Mouse (Mus musculus): ENCODE measurements around the gene Thsd4.

Gene Thsd4

DNA sequence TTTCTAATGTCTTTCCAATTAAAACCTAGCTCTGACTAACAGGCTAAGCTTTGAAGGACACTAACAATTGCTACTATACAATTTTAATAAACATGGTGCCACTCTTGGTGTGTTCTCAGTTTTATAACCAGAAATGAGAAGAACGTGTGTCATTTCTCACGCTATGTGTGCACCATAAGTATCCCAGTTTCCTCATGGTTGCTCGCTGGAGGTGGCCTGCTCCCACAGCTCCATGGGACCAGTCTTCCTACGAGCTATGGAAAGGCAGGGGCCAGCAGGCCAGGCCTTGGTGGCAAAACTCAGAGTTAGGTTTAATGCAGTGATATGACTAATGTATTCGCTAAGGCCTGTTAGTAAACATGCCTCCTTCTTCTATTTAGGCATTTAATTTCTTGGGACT, 468.7 kb downstream of the Thsd4 start:
- DNase-seq: no peak

DNA sequence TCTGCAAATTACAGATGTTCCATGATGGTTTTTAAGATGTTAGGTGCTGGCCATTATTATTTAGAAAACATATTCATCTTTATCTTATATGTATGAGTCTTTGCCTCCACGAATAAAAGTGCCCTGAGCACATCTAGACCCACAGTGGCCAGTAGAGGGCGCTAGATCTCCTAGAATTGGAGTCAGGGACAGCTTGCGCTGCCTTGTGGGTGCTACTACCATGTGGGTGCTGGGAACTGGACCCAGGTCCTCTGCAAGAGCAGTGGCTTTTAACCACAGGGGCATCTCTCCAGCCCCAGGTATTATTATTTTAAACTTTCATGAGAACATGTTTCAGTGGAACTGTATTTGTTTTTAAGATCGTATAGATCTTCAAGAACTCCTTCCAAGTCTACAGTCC, 469.4 kb downstream of the Thsd4 start:
- no peak for DNase-seq

DNA sequence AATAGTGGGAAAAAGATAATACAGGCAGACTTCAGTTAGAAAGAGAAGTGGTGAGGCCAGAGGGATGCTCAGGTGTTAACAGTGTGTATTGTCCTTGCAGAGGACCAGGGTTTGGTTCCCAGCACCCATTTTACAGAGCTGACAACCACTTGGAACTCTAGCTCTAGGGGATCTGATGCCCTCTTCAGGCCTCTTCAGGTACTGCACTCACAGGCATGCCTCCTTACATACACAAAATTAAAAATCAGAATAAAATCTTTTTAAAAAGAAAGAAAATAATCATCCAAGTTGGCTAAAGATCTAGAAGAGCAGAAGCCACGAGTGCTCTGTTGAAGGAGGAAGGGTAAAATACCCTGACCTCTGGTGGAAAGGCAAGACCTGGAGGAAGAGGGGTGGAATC, 478.7 kb downstream of the Thsd4 start:
- no peak for DNase-seq

DNA sequence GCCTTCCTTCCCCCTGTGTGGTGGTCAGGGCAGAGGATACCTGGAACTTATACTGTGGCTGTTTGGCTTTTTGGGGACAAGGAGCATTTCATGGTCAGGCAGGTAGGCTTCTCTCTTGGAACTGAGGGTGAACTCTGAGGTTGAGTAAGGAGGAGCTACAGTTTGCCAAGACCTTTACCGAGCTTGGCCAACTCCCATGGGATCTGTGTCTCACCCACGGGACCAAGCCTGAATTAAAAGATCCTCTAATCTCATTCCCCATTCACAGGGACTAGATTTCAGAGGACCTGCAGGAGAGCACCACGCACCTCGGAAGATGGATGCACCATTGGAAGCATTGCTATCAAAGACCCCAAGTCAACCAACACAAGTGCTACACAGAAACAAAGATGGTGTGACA, 487.0 kb downstream of the Thsd4 start:
- DNase-seq: no peak

DNA sequence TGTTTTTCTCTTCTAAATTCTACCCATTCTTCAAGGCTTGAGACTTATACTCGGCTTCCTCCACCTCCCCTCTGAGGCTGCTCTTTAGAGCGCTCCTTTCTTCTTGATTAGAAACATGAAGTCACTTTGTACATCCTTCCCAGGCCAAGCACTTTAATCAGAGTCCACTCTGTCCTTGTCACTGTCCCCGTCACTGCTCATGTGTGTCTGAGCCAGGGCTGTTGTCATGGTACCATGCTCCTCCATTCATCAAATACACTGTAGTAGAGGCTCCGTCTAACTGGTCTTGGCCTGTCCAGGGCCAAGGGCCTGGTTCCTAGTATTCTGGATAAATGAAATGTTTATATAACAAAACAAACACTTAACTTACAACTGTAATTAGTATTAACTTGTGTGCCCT, 494.6 kb downstream of the Thsd4 start:
- DNase-seq: no peak

DNA sequence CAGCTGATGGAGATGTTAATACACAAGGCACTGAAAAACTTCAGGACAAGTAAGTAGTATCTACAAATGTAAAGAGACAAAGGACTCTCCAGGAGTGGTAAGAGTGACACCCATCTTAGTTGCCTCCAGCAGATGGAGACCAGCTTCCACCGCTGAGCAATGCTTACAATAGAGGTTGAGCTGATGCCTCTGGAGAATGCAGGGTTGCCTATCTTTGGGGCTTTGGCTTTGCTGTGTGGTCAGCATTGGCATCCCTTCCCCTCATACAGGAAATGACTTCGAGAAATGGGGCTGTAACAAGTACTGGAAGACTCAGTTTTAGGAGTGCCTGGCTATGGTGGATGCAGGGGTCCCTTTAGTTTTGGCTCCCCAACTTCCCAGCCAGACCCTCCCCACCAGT, 495.1 kb downstream of the Thsd4 start:
- no peak for DNase-seq

DNA sequence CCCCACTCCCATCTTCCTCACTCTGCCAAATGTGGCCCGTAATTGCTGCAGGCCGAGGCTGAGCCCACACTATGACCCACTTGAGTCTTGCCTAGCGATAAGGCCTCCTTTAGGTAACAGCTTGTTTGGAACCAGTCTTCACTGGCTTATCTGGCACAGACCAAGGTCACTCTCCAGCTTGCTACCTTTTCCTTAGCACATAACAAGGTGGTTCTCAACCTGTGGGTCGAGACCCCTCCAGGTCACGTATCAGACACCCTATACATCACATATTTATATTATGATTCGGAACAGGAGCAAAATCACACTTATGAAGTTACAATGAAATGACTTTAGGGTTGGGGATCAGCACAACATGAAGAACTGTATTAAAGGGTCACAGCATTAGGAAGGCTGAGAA, 495.9 kb downstream of the Thsd4 start:
- DNase-seq: no peak

DNA sequence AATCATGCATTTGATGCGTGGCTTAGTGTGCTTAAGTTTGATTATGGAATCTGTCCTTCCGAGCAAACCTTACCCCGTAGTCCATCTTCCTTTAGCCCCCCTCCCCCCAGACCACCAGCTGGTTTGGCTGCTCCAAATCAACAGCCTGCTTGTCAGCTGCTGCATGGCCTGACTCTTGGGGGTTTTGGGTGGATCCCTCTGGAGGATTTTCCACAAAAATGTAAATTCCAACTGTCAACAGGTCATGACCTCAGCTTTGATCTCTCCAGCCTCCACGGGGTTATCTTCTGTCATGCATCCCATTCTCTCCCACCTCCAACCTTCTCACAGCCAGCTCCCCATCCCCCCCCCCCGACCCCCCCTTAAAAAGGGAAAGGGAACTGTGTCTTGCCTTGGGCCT, 496.9 kb downstream of the Thsd4 start:
- DNase-seq: no peak

DNA sequence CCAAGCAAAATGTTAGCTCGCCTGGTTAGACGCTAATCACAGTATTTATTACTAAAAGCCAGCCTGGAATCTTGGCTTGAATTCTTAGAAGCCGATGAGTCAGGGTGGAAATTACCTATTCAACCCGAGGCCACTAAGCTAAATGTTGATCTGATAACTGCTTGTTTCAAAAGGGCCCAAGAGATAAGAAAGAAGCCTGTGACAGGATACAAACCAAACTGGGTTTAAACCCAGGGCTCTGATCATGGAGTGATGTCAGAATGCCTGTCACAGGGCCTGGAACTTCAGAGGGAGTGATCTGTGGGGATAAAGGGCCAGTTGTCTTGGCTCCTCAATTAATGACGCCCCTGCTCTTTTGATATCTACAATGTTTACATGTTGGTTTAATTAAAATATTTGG, 497.3 kb downstream of the Thsd4 start:
- no peak for DNase-seq

DNA sequence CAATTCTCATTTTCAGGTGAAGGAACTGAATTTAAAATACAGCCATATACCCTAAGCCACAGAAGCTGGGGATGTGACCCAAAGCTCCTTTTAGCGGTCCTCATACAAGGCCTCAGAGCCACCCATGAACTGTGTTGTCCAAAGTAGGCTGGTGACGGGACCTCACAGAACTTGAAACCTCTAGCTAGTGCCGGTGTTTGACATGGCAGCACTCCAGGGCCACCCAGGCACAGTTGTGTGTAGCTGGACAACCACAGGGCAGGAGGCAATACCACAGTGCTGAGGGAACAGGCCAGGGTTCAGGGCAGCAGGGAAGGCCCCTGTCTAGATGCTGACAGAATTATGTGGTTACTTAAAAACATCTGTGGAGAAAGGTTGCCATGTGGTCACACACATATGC, 499.5 kb downstream of the Thsd4 start:
- DNase-seq: no peak

DNA sequence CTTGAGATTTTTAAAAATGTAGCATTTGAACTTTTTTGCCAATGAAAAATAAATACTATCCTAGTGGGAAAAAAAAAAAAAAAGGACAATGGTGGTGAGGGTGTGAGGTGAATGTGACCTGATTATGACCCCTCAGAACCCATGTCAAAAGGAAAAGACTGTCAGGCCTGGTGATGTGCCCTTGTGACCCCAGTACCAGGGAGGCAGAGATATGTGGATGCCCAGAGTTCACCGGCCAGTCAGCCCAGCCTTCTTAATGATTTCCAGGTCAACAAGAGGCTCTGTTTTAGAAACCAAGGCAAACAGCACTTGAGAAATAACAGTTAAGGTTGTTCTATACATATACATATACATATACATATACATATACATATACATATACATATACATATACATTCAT, 501.4 kb downstream of the Thsd4 start:
- no peak for DNase-seq

DNA sequence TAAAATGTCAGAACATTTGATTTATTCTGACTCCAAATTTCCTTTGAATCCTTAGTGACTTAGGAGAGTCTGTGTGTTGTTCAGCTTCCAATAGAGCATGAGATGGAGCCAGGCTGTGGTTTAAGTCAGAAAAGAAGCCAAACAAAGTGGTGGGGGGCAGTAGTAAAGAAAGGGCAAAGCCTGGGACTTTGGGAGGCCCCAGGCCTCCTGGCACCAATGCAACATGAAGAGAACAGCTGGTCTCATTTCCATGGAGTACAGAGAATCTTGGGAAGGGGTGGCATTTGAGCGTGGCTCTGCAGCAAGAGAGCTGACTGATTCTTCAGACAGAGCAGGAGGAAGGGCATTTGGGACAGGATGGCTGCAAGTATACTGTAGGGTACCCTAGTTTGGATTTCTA, 511.6 kb downstream of the Thsd4 start:
- no peak for DNase-seq

DNA sequence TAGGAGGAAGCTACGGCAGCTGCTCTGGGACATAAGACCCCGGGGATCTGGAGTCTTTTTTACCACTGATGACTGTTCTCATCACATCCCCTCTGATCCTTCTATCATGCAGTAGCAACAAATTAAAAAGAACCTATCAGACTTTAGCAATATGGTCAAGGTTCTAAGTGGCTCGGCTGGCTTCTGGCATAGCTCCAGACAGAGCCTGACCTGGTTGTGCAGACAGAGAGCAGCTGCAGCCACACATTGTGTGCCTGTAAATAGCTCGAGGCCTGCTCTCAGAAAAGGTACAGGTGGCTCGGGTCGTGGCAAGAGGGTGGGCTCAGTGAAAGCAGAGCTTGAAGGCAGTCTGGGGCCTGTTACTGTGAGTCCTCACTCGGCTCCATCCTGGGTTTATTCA, 512.9 kb downstream of the Thsd4 start:
- no peak for DNase-seq

DNA sequence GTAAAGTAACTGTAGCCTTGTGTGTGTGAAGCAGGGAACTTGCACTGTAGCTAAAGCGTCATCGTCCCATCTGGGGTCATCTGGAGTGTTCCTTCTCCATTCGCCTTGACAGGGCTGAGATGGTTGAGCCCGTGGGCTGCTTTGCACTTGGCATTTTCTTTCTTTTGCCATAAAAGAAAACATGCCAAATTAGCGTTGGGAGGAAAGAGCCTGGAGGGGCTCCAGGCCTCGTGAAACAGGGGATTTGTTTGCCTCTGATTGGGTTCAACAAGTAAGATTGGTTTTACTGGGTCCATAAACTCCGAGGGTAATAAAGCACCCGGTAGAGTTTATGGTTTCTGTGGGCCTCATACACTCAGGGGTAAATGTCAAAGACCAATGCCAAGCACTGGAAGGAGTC, 519.5 kb downstream of the Thsd4 start:
- no peak for DNase-seq

DNA sequence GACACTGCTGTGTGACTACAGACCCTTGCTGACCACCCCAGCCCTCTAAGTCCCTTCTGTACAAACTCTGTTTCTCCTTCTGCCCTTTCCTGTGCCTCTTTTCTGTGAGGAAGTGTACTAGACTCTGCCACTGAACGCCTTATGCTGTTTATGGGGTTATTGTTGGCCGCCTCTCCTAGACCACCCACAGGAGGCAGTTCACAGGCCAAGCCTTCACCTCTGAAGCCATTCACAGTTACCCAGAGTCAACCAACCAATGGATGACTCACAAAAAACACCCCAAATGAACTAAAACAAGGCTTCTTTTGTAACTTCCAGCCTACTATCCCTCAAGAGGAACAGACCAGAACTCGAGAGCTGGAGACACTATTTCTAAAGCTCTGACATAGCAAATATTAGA, 520.4 kb downstream of the Thsd4 start:
- DNase-seq: no peak

DNA sequence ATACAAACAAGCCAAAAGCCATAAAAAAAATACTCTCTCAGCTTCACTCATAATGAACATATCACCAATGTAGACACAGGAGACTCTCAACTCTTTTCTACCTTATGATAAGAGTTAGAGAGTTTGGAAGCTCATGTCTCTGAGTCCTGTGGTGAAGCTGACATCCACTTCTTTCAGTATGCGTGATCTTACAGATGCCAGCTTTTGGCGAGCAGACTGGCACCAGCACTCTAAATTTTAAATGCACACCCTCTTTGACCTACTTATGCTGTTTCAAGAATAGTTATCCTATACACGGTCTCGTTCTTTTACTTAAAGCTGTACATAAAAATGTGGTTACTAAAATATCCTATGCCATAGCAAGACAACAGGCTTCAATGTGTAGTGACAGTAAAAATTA, 524.1 kb downstream of the Thsd4 start:
- no peak for DNase-seq

DNA sequence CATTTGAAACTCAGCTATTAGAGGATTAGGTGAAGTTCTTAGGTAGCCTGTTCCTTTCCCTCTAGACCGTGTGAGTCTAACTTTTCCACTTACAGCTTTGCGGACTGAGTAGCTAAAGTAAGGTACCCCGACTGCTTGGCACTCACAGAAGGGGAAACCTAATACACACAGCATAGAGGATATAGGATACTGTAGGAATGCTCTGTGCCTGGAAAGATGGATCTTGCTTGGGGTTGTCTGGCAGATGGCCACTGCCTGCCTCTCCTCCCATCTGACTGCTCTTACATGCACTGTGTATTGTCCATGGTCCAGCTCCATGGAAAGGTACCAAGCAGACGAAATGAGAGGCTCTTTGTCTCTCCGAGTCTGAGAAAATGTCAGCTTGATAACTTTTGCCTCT, 530.4 kb downstream of the Thsd4 start:
- DNase-seq: no peak

DNA sequence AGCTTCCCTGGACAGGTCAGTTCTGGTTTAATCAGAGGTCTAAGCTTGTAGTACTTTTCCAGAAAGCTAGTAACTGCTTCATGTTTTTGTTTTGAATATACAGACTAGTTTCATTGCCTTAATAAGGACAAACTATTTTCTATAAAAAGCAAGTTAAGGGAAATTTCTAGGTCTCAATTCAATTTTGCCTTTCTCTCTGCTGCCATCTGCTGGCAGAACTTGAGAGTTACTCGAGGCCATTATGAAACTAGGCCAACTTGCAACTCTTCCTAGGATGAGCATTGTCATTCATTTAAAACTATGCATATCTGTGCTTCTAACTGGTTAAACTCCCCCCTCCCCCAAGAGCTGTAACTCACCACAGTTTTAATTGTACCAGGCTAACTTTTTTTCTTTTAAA, 532.0 kb downstream of the Thsd4 start:
- peak; percentile 59 for DNase-seq

DNA sequence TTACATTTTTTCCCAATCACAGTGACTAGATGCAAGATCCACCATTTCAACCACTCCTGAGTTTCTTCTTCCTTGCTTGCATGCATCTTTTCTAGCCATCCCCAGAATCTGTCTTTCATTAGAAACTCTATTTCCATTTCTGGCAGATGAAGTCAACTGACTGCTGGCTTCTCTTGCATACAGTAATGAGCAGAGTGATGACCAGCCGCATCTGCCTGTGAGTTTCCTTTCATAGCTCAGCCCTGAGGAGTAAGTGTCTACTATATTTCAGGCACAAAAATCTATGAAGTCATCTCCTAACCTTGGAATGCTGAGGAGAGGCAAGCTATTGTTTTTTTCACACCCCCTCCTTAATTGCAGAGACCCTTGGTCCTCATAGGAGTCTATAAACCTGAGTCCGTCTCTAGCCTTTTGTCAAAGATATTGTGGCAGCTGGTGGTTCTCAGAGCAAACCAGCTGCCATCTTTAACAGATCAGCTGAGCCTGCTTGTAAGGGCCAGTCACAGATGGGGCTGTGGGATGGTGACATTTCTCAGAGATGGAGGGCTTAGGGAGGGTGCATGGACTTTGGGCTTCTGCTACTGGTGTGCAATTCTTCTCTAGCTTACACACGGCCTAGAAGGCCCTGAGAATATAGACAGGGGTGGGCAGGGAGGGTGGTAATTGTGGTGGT, 535.8 kb downstream of the Thsd4 start:
- DNase-seq: no peak

DNA sequence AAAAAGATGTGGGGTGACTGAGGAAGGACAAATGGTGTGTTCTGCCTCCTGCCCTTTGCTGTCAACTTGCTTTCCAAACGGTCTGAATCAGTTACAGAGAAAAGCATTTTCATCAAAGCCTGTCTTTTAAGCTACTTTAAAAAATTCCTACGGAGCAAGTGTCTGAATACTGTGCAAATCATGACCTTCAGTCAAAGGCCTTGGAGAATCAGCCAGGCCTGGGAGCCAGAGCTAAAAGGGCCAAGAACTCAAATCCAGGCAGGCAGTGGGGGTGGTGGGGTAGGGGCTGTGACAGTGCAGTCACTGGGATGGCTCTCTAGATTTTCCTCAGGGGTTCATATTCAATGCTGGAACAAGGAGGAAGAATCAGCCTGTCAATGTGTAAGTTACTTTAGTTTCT, 540.7 kb downstream of the Thsd4 start:
- DNase-seq: no peak

DNA sequence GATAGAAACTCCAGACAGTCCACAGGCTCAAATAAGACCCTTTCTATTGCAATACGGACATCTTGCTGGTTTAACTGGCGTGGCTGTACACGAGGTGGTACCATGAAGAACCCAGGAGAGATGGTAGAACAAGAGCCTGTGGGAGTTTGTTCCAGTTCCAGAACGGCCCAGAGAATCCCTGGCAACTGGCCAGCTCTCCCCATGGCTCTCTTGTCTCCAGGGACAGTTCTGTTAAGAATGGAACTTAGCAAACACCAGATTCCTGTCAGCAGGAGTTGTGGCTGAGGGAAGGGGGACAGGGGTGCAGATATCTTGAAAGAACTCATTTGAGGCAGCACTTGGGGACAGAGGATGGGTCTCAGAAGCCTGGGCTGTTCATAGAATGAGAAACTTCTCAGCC, 550.6 kb downstream of the Thsd4 start:
- no peak for DNase-seq

DNA sequence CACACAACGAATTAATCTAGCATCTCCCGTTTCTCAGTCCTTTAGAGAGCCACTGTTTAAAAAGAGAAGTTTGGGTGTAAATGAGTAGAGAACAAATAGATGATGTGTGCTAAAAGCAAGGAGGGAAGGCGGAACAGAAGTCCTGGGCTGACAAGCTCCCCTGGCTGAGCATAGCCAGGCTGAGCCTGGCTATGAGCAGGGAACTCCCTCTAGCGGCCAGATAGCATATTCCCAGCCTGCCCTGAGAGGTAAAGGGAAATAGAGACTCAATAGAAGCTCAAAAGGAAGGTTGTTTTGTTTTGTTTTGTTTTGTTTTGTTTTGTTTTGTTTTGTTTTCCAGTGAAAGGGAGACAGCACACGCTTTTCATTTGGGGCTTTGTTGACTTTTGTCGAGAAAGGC, 552.5 kb downstream of the Thsd4 start:
- DNase-seq: peak; percentile 43

DNA sequence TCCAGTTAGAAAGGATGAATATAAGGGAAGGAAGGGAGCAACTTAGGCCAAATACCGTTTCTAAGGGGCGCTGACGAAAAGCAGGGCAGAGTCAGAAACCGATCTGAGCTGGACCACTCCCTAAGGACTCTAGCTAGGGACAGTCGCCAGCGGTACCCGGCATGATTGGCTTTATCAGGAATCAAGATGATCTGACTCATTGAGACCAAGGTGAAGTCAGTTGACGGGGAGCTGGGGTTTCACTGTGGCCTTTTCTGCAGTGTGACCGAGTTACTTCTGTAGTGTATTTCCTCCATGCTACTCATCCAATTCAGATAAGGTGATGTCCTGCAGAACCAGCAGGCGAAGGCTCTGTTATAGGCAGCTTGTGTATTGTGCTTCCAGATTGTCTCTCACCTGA, 556.8 kb downstream of the Thsd4 start:
- DNase-seq: no peak

DNA sequence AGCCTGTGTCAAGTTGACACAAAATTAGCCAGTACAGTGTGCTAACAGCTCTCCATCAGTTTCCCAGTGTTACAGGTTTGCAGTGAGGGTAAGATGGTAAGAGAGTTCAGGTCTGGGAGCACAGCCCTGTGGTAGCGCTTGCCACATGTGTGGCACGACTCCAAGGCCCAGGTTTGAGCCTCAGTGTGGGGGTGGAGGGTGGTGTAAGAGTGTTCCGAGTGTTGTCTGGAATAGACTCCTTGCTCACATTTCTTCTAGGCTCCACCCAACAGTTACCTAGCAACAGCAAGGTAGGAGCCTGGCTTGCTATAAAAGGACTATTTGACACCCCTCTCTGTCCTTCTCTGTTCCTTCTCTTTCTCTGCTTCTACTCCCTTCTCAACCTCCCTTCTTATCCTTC, 557.5 kb downstream of the Thsd4 start:
- no peak for DNase-seq

DNA sequence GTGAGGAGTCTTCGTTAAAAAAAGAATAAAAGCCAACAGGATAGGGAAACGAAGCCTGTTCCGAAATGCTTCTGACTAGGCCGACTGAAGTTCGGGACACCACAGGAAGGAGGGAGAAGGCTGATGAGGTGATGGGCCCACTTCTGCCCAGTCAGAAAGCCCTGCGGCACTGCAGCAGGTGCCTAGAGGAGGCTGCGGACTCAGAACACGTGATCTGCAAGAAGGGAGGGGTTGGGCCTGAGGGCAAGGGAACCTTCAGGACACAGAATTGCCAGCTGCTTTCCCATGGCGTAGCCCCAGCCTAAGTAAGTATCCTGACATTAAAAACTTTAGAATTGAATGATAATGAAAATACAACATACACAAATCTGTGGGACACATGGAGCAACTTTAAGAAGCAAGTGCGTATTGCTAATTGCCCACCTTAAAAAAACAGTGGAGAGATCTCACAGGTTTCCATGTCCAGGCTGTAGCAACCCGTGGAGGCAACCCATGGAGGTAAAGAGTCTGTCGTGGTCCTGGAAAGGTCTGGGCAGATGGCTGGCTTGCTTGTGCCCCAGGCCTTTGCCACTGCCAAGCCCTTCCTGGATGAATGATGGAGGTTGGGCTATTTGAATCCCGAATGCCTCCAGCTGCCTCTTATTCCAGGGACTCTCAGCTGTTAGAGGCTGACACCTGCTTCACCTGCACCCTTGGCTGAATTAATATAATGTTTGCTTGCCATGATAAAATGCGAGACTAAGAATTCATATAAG, 560.5 kb downstream of the Thsd4 start:
- no peak for DNase-seq

All from kidney, adult 18-20 months (tissue).